Mouse (Mus musculus) layer of hippocampus, adult 2 months (tissue): ENCODE results near the gene Gypa. TPM values are rescaled to one million over a fixed set of nuclear protein-coding genes. Genes with fewer than 3 reads are reported as not detected.

Experiments used
- DNase-seq, 2 experiments: peaks; one replicate each; pipeline ENCODE4 v3.0.0; 2022; ENCODE audit warnings: low spot score in 2 of 2
- H3K27ac ChIP-seq: fragments of 200-600 bp; 2 replicates; pipeline ENCODE4 v1.8.1; 2022
- H3K4me3 ChIP-seq: fragments of 200-600 bp; 2 replicates; pipeline ENCODE4 v1.8.1; 2022; ENCODE audit warnings: mild to moderate bottlenecking
- CTCF ChIP-seq: fragments of 200-600 bp; conservative IDR thresholded peaks from 2 replicates; pipeline ENCODE4 v1.8.1; 2022; ENCODE audit warnings: antibody characterized with exemption, mild to moderate bottlenecking, moderate library complexity
- long read RNA-seq, 2 experiments: library from polyadenylated mRNA; stranded (forward); transcript quantifications; one replicate each; pipeline ENCODE4 v2.0.0; 2021; ENCODE audit warnings: borderline mapping rate in 2 of 2
- total RNA-seq, 2 experiments: library from RNA; stranded (reverse); gene quantifications; 2 replicates each; pipeline ENCODE4 v1.2.3; 2021

Gypa gene
- not detected for total RNA-seq
- long read RNA-seq, experiment 1: 0 reads
- long read RNA-seq, experiment 2, partial matches to known transcripts: 0 of 1 reads
- long read RNA-seq, experiment 2, other reads (novel, unspliced or antisense): 1 of 1 reads

- TF ChIP-seq CTCF: no peak
- H3K27ac ChIP-seq: peak within 1 kb of the TSS; percentile 37; the same call in 1 of the 2 replicates
- peak within 1 kb of the TSS; percentile 61 for H3K4me3 ChIP-seq
- no peak for DNase-seq
Observed at GRCm38 (mm10) chr8:80493523-80494345, at the start of gene Gypa. TSS of gene Gypa (plus strand) at chr8:80493781.

GRCm38 (mm10) chr8:80444534-80445072, 49.0 kb upstream of the Gypa start:
- TF ChIP-seq CTCF: no peak
- peak; percentile 14 to 35 for DNase-seq
- H3K27ac ChIP-seq: peak overlapping the region; percentile 84
- H3K4me3 ChIP-seq: no peak overlapping the region

- no peak for DNase-seq
- no peak for TF ChIP-seq CTCF
Observed at GRCm38 (mm10) chr8:80447217-80447616, 46.4 kb upstream of the Gypa start.

GRCm38 (mm10) chr8:80451938-80452690, 41.5 kb upstream of the Gypa start:
- Histone ChIP-seq H3K4me3 (no peak overlapping the region), H3K27ac (no peak overlapping the region)
- no peak for DNase-seq
- TF ChIP-seq CTCF: no peak

More at GRCm38 (mm10) chr8:80447217-80447616, 46.4 kb upstream of the Gypa start:
- no peak overlapping the region for H3K4me3 ChIP-seq
- no peak overlapping the region for H3K27ac ChIP-seq

- DNase-seq: no peak
- no peak overlapping the region for H3K27ac ChIP-seq
- no peak overlapping the region for H3K4me3 ChIP-seq
- no peak for TF ChIP-seq CTCF
Observed at GRCm38 (mm10) chr8:80463450-80463917, 30.1 kb upstream of the Gypa start.

- no peak for DNase-seq
- no peak overlapping the region for H3K27ac ChIP-seq
- TF ChIP-seq CTCF: no peak
Observed at GRCm38 (mm10) chr8:80474971-80475370, 18.6 kb upstream of the Gypa start.

GRCm38 (mm10) chr8:80478156-80478555, 15.4 kb upstream of the Gypa start:
- DNase-seq: no peak
- no peak overlapping the region for H3K4me3 ChIP-seq
- no peak for TF ChIP-seq CTCF
- no peak overlapping the region for H3K27ac ChIP-seq

More at GRCm38 (mm10) chr8:80474971-80475370, 18.6 kb upstream of the Gypa start:
- no peak overlapping the region for H3K4me3 ChIP-seq

GRCm38 (mm10) chr8:80479129-80479528, 14.5 kb upstream of the Gypa start:
- H3K4me3 ChIP-seq: no peak overlapping the region
- no peak overlapping the region for H3K27ac ChIP-seq
- DNase-seq: no peak
- TF ChIP-seq CTCF: no peak

- H3K27ac ChIP-seq: no peak overlapping the region
- TF ChIP-seq CTCF: no peak
- no peak for DNase-seq
Observed at GRCm38 (mm10) chr8:80482173-80482572, 11.4 kb upstream of the Gypa start.

GRCm38 (mm10) chr8:80482822-80483774, 10.5 kb upstream of the Gypa start:
- DNase-seq: peak; percentile 19 to 58
- peak; percentile 75 for TF ChIP-seq CTCF
- H3K27ac ChIP-seq: 0 out of 2 replicates have a peak overlapping the region, but pooled peaks have one; percentile 9
- H3K4me3 ChIP-seq: peak overlapping the region; percentile 33

More at GRCm38 (mm10) chr8:80482173-80482572, 11.4 kb upstream of the Gypa start:
- H3K4me3 ChIP-seq: no peak overlapping the region

GRCm38 (mm10) chr8:80491562-80491961, 2.0 kb upstream of the Gypa start:
- peak; percentile 61 for TF ChIP-seq CTCF
- Histone ChIP-seq H3K27ac (no peak overlapping the region), H3K4me3 (no peak overlapping the region)
- DNase-seq: no peak
